Mouse (Mus musculus) Muller cell, postnatal 12 days (primary cell): ENCODE measurements at regions not wholly inside any gene's neighbourhood (a gene's known extent, or its start where the extent isn't known, plus 50 kb on each side); places are given as distances from the start of the nearest gene placed in this dataset.

Experiments
- DNase-seq: peaks from one replicate; pipeline ENCODE4 v3.0.0-alpha.2; 2015; ENCODE audit errors: inconsistent ontology term

- no peak for DNase-seq
Observed at GRCm38 (mm10) chr4:48725660-48726348, 62.5 kb downstream of the Cavin4 start.

- DNase-seq, result no peak
Observed at GRCm38 (mm10) chr4:48726349-48726835, 63.1 kb downstream of the Cavin4 start.

GRCm38 (mm10) chr4:48734854-48735564, 71.7 kb downstream of the Cavin4 start:
- no peak for DNase-seq

GRCm38 (mm10) chr4:48746237-48746636, 82.9 kb downstream of the Cavin4 start:
- no peak for DNase-seq

- DNase-seq, result no peak
Observed at GRCm38 (mm10) chr4:48749566-48749965, 86.3 kb downstream of the Cavin4 start.

- DNase-seq, result no peak
Observed at GRCm38 (mm10) chr4:48750087-48750486, 86.8 kb downstream of the Cavin4 start.

GRCm38 (mm10) chr4:48754466-48755171, 91.3 kb downstream of the Cavin4 start:
- peak; percentile 18 for DNase-seq

- no peak for DNase-seq
Observed at GRCm38 (mm10) chr4:48760625-48761024, 97.3 kb downstream of the Cavin4 start.

- no peak for DNase-seq
Observed at GRCm38 (mm10) chr4:48766458-48766857, 103.1 kb downstream of the Cavin4 start.

GRCm38 (mm10) chr4:48770403-48770953, 107.2 kb downstream of the Cavin4 start:
- DNase-seq, result no peak

- no peak for DNase-seq
Observed at GRCm38 (mm10) chr4:48770954-48771665, 107.8 kb downstream of the Cavin4 start.

- DNase-seq, result no peak
Observed at GRCm38 (mm10) chr4:48771836-48772235, 108.5 kb downstream of the Cavin4 start.

- DNase-seq, result peak; percentile 78
Observed at GRCm38 (mm10) chr4:48779202-48779905, 116.0 kb downstream of the Cavin4 start.

- DNase-seq, result no peak
Observed at GRCm38 (mm10) chr4:48779955-48780354, 116.6 kb downstream of the Cavin4 start.

- peak; percentile 25 for DNase-seq
Observed at GRCm38 (mm10) chr4:48781099-48781498, 117.8 kb downstream of the Cavin4 start.

GRCm38 (mm10) chr4:48782686-48783085, 119.4 kb downstream of the Cavin4 start:
- peak; percentile 81 for DNase-seq

- peak; percentile 44 for DNase-seq
Observed at GRCm38 (mm10) chr4:48791096-48791495, 127.8 kb downstream of the Cavin4 start.

- DNase-seq, result no peak
Observed at GRCm38 (mm10) chr4:48803777-48804176, 140.5 kb downstream of the Cavin4 start.

GRCm38 (mm10) chr4:48808571-48808970, 145.3 kb downstream of the Cavin4 start:
- DNase-seq, result no peak

GRCm38 (mm10) chr4:48833718-48834117, 170.4 kb downstream of the Cavin4 start:
- no peak for DNase-seq

GRCm38 (mm10) chr4:48842777-48843214, 179.5 kb downstream of the Cavin4 start:
- DNase-seq, result peak; percentile 97
